Mouse (Mus musculus) CH12.LX (cell line): ENCODE data around the gene Gm45233.

Source experiments
- CTCF ChIP-seq, 2 experiments: IDR thresholded peaks in 1 of 2; conservative IDR thresholded peaks in 1 of 2; 2 replicates each; pipeline ENCODE4 v1.5.1; 2011 to 2012; ENCODE audit warnings: low read depth in 2 of 2, low read length in 2 of 2, improper control_type of control experiment in 1 of 2, inconsistent platforms in 1 of 2, mild to moderate bottlenecking in 1 of 2, moderate library complexity in 1 of 2
- MEF2A ChIP-seq: IDR thresholded peaks from 2 replicates; pipeline ENCODE4 v1.6.1; 2014; ENCODE audit warnings: low read depth, mild to moderate bottlenecking, inconsistent platforms, low read length, improper control_type of control experiment, borderline replicate concordance
- POLR2A ChIP-seq: IDR thresholded peaks from 2 replicates; pipeline ENCODE4 v1.6.1; 2011; ENCODE audit warnings: low read depth, mild to moderate bottlenecking, improper control_type of control experiment, low read length

DNA sequence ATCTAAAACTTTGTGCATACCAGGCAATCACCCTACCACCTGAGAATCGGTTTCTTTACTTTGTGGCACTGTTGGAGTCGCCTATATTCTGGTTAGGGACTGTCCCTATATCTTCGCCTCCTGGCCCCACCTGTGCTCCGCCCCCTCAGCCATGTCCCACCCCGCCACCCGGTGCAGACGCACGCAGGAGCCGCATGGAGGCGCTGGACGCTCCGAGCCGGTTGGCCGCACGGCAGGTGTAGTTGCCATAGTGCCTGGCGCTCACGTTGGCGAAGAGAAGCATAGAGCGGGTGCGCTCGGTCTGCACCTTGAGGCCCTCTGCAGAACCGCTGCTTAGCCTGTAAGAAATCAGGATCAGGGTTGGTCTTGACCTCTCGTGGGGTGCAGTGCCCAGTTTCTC is 31.8 kb downstream of the Gm45233 start:
- TF ChIP-seq MEF2A: no peak
- TF ChIP-seq CTCF (conservative IDR thresholded peaks at IDR 0.05 in 1 of 2, IDR thresholded peaks at IDR 0.05 in 1 of 2; ENCODE audit: low read depth in 2 of 2, low read length in 2 of 2): no peak; a peak in 1 of 4 replicates
- TF ChIP-seq POLR2A: no peak
